Mouse (Mus musculus) embryonic fibroblast, embryonic 13.5 days (primary cell): ENCODE data around the gene C530008M17Rik. TPM values are rescaled to one million over a fixed set of nuclear protein-coding genes. Genes with fewer than 3 reads are reported as not detected.

Experiments
- H3K27ac ChIP-seq: 2 replicates; pipeline ENCODE4 v1.5.1; 2012; ENCODE audit warnings: low read length, control low read depth, inconsistent platforms; ENCODE audit not compliant: insufficient read depth
- H3K4me1 ChIP-seq: 2 replicates; pipeline ENCODE4 v1.6.1; 2011; ENCODE audit warnings: low read length; ENCODE audit not compliant: control insufficient read depth, insufficient read depth
- H3K4me3 ChIP-seq: 2 replicates; pipeline ENCODE4 v1.5.1; 2011; ENCODE audit warnings: mild to moderate bottlenecking, control low read depth, low read length; ENCODE audit not compliant: insufficient read depth
- CTCF ChIP-seq: IDR thresholded peaks from 2 replicates; pipeline ENCODE4 v1.5.1; 2011; ENCODE audit warnings: mild to moderate bottlenecking, control low read depth, low read length, moderate library complexity, borderline replicate concordance; ENCODE audit not compliant: insufficient read depth
- POLR2A ChIP-seq: IDR thresholded peaks from 2 replicates; pipeline ENCODE4 v1.6.1; 2011; ENCODE audit warnings: low read depth, mild to moderate bottlenecking, control low read depth, low read length, moderate library complexity
- polyA plus RNA-seq: library from polyadenylated mRNA; stranded (reverse); fragments of >200 nt; gene quantifications from 2 replicates; pipeline ENCODE4 v1.2.4, GENCODE M21; 2011; ENCODE audit warnings: low read depth; ENCODE audit not compliant: missing spikeins, insufficient read length

C530008M17Rik gene
- polyA plus RNA-seq, 1 experiment, result 17.9 TPM

DNA sequence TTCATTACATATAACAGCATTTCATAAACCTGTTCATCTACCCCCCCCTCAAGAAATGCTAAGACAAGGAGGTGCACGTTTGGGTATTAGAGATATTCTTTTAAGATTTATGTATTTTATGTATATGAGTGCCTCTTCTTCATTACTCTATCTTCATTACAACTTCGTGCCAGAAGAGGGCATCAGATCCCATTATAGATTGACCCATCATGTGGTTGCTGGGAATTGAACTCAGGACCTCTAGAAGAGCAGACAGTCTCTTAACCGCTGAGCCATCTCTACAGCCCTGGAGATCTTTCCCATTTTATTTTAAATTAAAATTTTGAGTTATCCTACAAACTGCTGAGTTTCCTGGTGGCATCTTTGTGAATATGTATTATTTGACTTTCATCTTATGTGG is 112.7 kb downstream of the C530008M17Rik start:
- no peaks in the 10 kb centered on the region for H3K4me1 ChIP-seq
- no peak for TF ChIP-seq POLR2A
- no peak for TF ChIP-seq CTCF
- H3K27ac ChIP-seq, result no peak overlapping the region
- no peak overlapping the region for H3K4me3 ChIP-seq

DNA sequence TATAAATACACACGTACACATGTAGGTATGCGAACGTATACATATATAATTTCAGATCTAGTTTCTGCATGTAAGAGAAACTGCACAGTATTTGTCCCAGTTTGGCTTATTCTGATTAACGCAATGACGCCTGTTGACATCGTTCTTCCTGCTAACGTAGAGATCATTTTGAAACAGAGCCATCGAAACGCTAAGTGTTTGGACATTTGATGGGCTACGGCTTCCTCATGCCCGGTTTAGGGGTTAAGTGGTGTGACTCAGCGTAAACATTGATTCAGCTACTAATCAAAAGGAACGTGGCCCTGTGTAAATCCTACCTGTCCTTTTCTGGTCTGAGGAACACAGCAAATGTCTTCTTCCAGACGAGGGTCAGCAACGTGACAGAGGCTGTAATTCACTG is 113.3 kb downstream of the C530008M17Rik start:
- H3K4me1 ChIP-seq, result no peaks in the 10 kb centered on the region
- no peak overlapping the region for H3K4me3 ChIP-seq
- TF ChIP-seq POLR2A (no peak), CTCF (no peak)
- no peak overlapping the region for H3K27ac ChIP-seq

DNA sequence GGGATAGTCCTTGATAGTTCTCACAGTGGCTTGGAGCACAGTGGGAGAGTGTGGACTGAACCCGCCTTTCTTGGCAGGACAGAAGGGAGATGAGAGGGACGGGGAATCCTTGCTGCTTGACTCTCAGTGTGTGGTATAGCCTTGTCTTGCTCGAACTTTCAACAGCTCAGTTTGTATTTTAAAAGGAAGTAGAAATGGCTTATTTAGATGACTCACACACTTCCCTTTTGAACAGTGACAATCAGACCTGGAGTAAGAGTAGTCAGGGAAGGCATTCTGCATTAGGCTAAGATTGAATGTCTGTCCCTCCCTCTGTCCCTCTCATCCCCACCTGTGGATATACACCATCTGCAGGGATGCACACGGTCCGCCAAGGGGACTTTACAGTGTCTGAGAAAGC is 115.1 kb downstream of the C530008M17Rik start:
- TF ChIP-seq CTCF (no peak), POLR2A (no peak)
- H3K4me3 ChIP-seq, result no peak overlapping the region
- H3K4me1 ChIP-seq, result no peaks in the 10 kb centered on the region
- H3K27ac ChIP-seq, result no peak overlapping the region

DNA sequence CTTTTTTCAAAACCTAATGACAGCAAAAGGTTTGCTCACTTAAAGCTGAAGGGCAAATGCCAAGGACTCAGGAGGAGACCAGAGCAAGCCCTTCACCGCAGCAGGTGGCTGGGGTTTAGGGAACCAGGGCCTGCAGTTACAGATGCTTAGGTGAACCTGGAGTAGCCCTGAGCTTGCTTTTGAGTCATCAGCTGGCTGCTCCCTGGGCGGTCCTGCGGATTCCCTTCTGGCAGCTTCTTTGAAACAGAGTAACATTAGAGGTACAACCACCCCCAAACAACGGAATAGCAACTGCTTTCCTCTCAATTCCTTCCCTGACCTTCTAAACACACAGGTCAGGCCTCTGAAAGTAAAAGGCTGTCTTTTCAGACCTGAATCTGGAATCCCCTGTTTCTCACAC is 116.5 kb downstream of the C530008M17Rik start:
- no peak overlapping the region for H3K4me3 ChIP-seq
- TF ChIP-seq CTCF (no peak), POLR2A (no peak)
- no peak overlapping the region for H3K27ac ChIP-seq
- no peaks in the 10 kb centered on the region for H3K4me1 ChIP-seq

DNA sequence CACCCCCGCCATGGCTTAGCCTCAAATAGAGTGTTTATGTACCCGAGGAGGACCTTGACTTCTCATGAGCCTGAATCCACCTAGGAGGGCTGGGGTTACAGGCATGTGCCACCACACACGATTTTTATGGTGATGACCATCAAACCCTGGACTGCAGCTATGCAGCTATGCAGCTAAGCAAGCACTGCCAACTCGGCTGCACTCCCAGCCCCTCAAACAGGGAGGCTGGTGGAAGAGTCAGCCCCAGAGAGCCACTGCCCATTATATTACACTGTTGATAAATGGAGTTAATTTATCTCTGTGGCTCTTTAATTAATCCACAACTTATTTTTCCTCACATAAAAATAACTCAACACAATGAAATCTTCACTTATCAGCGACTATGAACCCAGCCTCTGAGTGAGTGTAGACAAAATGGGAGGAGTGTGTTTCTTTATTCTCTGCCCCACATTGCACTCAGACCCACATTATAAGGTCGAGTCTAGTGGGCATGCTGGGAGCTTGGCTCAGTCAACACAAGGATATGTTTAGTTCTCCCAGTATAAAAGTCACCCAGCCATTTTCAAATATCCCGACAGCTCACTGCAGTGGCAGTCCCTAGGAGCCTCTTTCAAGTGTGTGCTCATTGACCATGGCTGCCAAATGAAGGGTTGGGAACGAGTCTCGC is 117.3 kb downstream of the C530008M17Rik start:
- Histone ChIP-seq H3K27ac (no peak overlapping the region), H3K4me3 (no peak overlapping the region), H3K4me1 (no peaks in the 10 kb centered on the region)
- TF ChIP-seq POLR2A (no peak), CTCF (no peak)

DNA sequence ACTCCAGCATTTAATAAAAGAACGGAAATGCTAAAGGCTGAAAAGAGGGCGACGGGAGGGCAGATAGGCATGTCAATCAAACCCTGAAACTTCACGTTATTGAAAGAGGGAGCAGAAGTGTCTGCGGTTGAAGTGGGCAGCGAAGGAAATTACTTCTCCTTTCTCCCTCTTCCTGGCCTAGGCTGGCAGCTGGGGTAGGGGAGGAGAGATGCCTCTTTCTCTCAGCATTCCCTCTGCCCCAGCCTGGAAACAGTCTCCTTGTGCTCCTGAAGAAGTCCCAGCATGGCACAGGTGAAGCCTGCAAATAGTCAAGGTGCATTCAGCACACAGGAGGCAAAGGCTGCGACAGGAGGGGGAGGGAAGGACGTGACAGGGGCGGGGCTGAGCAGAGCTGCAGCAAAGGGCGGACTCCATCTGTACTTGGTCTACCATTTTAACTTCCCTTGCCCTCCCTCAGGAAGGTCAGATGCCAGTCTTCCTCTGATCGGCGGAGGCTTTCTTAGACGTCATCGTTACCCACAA is 122.8 kb downstream of the C530008M17Rik start:
- Histone ChIP-seq H3K4me1 (no peaks in the 10 kb centered on the region), H3K27ac (no peak overlapping the region), H3K4me3 (no peak overlapping the region)
- TF ChIP-seq CTCF (no peak), POLR2A (no peak)

DNA sequence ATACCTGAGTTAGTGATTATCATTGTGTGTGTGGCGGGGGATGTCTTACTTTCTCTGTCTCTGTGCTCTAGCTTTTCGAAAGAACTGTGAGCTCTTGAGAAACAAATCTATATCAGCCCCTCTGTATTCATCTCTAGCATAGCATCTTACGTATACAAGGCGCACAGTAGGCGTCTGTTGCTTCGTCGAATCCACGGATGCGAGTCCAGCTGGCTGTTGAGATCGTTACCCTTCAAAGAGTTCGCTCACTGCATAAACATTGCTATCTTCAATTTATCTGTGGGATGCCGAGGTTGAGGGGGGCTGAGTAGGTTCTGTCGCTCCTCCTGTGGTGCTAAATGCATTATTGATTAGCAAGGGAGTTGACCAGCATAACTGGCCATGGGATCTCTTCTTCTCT is 125.6 kb downstream of the C530008M17Rik start:
- no peak for TF ChIP-seq CTCF
- TF ChIP-seq POLR2A, result no peak
- H3K4me3 ChIP-seq, result no peak overlapping the region
- H3K4me1 ChIP-seq, result no peaks in the 10 kb centered on the region
- H3K27ac ChIP-seq, result no peak overlapping the region

DNA sequence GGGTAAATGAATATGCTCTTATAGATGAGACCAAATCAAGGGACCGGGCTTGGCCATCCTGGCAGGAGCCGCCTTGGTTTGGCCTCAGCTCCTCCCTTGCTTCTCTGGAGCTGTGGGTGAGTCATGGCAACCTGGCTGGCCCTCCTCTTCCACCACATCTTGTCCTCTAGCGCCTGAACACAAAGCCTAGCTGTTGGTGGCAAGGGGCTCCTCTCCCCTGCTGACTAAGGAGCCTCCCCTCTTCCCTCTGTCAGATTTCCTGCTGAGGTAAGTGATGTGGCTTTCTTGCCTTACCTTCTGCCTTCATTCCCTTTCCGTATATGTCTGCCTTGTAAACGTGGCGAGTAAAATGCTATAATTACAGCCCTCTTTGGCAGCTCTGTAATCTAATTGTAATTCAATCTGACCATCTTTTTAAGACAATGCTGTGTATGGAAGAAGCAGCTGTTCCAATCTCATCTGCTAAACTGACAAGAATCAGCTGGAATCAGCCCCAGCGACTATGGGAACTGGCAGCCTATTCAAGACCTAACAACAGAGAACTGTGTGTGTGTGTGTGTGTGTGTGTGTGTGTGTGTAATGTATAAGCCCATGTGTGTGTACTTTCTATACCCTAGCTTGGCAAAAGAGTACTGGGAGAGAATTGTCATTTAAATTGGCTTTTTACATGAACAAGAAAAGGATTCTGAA is 126.2 kb downstream of the C530008M17Rik start:
- Histone ChIP-seq H3K4me1 (no peaks in the 10 kb centered on the region), H3K27ac (no peak overlapping the region), H3K4me3 (no peak overlapping the region)
- no peak for TF ChIP-seq POLR2A
- no peak for TF ChIP-seq CTCF

DNA sequence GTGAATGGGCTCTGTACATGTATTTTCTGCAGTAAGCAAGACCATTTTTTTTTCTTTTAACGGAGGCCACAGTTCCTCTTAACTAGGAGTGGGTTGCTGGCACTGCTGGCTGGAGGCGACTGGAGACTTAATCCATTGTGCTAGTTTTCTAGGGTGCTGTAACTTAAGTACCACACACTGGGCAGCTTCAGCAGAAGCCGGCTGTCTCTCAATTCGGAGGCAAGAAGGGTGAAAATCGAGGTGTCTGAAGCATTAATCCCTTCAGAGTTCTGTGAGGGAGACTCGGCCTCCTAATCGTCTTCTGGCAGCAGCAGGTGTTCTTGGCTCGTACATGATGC is 126.8 kb downstream of the C530008M17Rik start:
- Histone ChIP-seq H3K4me3 (no peak overlapping the region), H3K4me1 (no peaks in the 10 kb centered on the region), H3K27ac (no peak overlapping the region)
- TF ChIP-seq POLR2A, result no peak
- TF ChIP-seq CTCF, result no peak

DNA sequence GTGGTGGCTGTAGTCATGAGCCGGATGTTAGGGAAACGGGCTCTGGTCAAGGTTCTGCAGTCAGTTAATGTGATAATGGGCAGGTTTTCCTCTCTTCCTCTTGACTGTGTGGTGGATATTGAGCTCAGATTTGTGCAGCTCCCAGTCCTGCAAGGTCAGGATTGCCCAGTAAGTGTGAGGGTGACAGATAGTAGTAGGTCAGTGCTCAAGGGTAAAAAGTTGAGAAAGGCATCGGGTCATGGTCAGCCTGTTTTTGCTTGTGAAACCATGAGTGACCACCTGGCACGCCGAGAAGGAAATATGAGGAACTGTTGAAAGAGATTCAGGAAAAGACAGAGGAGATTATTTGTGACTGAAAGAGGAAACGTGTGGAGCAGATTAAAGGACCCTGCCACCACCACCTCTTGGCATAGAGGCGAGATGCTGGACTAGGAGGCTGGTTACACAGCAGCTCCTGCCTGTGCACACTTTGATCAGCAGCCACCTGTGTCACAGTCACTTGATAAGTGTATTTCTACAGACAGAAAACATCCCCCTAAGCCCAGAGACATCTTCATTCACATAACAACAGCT is 127.9 kb downstream of the C530008M17Rik start:
- no peak for TF ChIP-seq POLR2A
- no peak for TF ChIP-seq CTCF
- Histone ChIP-seq H3K27ac (no peak overlapping the region), H3K4me1 (no peaks in the 10 kb centered on the region), H3K4me3 (no peak overlapping the region)
